Mouse (Mus musculus) olfactory bulb, adult 2 months (tissue): ENCODE results near the gene Gm21981.

ENCODE experiments used
- CTCF ChIP-seq: fragments of 200-500 bp; IDR thresholded peaks from 2 replicates; pipeline ENCODE4 v1.5.1; 2012; ENCODE audit warnings: low read depth, mild to moderate bottlenecking, low read length, moderate library complexity; ENCODE audit not compliant: insufficient read depth
- POLR2A ChIP-seq: fragments of 200-500 bp; IDR thresholded peaks from 2 replicates; pipeline ENCODE4 v1.6.1; 2012; ENCODE audit warnings: mild to moderate bottlenecking, low read depth, low read length, moderate library complexity; ENCODE audit not compliant: insufficient read depth

- TF ChIP-seq POLR2A (no peak), CTCF (no peak)
Observed at GRCm38 (mm10) chr17:47708972-47709371, 14.7 kb upstream of the Gm21981 start.
